Mouse (Mus musculus) heart, postnatal 0 days (tissue): ENCODE results near the gene Aldh8a1.

Experiments used
- CTCF ChIP-seq: IDR thresholded peaks from 2 replicates; pipeline ENCODE4 v1.5.1; 2016; ENCODE audit warnings: antibody characterized with exemption, control low read depth, low read depth
- EP300 ChIP-seq: IDR thresholded peaks from 2 replicates; pipeline ENCODE4 v1.6.1; 2016; ENCODE audit warnings: antibody characterized with exemption, low read depth

- TF ChIP-seq CTCF (no peak), EP300 (no peak)
Observed at GRCm38 (mm10) chr10:21426515-21426914, 49.4 kb downstream of the Aldh8a1 start.
